Mouse (Mus musculus) lung, postnatal 14 days (tissue): Measurements from ENCODE around the gene Dnajc15.

Source experiments
- DNase-seq: peaks from one replicate; pipeline ENCODE4 v3.0.0; 2021

Dnajc15 gene

DNA sequence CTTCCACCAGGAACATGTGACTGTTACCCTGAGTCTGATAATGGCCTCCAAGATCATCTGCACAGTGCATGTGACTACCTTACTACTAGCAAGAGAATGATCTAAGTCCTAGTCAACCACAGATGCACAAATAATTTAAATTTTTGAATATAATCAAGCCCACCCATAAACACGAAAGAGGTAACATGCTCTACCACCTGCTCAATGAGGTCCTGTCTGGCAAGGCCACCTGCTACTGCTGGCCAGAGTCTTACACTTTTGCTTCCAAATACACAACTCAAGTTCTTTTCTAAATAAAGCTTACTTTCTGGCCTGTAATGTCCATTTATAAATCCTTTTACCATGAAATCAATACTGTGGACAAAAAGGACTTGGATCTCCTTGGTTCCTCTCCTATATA, 15.0 kb downstream of the Dnajc15 start:
- no peak for DNase-seq

- no peak for DNase-seq
Measured at GRCm38 (mm10) chr14:77853951-77854350, 21.0 kb downstream of the Dnajc15 start.

DNA sequence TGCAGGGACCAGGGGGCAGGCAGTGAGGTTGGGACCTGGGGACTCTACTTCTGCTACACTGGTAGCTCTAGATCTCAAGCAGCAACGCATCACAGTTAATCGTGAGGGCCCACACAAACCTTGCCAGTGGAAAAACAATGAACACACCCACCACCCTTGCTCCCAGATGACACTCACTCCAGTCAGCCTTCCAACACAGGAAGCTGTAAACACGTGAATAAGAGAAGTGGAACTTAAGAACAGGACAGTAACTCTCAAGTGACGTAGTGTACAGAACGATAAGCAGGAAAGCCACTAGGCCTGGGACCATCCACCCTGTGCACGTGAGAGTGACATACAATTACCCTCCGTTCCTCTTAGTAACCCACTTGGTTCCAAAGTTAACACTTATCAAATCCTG, 25.1 kb downstream of the Dnajc15 start:
- DNase-seq = no peak

DNA sequence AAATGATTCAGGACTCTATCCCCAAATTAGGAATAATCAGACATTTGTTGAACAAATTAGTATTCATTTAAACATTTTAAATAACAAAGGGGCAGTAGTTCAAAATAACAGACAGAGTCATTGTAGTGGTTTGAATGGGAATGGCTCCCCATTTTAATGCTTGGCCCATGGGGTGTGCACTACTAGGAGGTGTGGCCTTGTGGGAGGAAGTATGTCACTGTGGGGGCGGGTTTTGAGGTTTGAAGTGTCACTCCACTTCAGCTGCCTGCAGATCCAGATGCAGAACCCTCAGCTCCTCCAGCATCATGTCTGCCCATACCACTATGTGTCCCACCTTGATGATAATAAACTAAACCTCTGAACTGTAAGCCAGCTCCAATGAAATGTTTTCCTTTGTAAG, 26.6 kb downstream of the Dnajc15 start:
- no peak for DNase-seq

GRCm38 (mm10) chr14:77846206-77846605, 28.7 kb downstream of the Dnajc15 start:
- DNase-seq = no peak

DNA sequence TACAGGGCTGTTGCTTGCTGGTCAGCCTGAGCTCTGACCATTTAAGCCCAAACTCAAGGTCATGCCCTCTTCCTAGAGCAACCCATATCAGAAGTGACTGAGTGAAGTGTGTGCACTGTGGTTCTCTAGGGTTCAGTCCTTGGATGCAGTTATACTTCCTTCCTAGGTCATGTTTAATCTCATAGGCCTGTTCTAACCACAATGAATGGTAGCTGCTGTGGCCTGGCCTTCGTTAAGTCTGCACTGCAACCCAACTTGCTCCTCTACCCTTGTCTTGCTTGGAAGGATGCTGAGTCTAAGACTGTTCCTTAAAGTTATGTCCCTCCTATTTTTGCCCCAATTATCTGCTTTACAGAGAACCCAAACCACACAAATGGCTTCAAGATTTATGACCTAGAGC, 29.4 kb downstream of the Dnajc15 start:
- no peak for DNase-seq

DNA sequence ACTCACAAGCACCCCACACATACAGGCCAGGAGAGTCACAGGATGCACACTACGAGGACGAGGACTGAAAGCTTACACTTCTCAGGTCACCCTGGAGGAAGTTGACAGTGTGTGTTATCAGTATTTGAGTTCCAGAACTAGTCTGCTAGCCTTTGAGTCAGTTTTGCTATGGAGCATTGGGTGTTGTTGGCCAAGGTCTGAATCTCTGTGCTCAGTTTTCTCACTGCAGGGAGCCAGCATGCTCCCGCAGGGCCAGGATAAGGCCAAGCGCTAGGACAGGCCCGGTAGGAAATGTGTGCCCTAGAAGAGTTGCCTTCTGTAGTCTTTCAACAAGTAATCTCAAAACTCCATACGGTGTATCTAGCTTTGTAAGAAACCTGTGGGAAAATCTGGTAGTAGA, 34.4 kb downstream of the Dnajc15 start:
- DNase-seq = no peak

GRCm38 (mm10) chr14:77840078-77840477, 34.8 kb downstream of the Dnajc15 start:
- no peak for DNase-seq

DNA sequence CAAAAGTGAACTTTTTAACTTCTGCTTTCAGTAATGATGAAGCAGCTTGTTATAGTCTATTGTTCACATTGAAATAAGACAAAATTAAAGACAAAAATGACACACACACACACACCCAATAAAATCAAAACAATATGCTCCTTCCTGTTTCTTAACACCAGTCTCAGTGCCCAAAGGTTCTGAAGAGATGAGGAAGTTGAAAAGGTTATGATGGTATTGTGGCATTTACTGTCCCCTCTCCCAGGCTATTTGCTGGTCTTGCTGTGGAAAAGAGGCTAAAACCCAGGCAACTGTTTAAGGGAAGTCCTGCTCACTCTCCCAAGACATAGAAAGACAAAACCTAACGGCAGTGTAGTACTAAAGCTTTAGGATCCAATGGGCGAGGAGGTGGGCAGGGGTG, 38.1 kb downstream of the Dnajc15 start:
- DNase-seq = no peak

GRCm38 (mm10) chr14:77832359-77832758, 42.6 kb downstream of the Dnajc15 start:
- no peak for DNase-seq

- no peak for DNase-seq
Measured at GRCm38 (mm10) chr14:77831936-77832335, 43.0 kb downstream of the Dnajc15 start.

DNA sequence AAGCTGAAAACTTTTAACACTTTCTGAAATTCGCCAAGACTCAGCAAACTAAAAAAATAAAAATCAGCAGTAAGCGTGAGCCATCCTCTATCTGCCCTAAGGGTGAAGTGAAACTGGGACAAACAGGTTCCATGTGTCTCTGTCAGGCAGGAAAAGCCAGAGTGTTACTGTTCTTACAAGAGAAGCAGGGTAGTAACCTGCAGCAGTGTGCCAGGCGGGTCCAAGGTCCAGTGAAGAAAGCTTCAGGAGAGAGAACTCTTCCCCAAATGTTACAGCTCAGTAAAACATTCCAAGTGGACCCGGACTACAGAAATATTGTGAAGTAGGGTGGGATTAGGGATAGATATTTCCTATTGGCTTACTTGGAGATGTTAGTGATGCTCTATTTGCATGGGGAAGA, 45.3 kb downstream of the Dnajc15 start:
- DNase-seq = no peak

- no peak for DNase-seq
Measured at GRCm38 (mm10) chr14:77825891-77826290, 49.0 kb downstream of the Dnajc15 start.

GRCm38 (mm10) chr14:77825121-77825520, 49.8 kb downstream of the Dnajc15 start:
- no peak for DNase-seq

- no peak for DNase-seq
Measured at GRCm38 (mm10) chr14:77819841-77820240, 55.1 kb downstream of the Dnajc15 start.

GRCm38 (mm10) chr14:77817561-77817960, 57.4 kb downstream of the Dnajc15 start:
- DNase-seq = no peak

GRCm38 (mm10) chr14:77814935-77815334, 60.0 kb downstream of the Dnajc15 start:
- peak; percentile 11 for DNase-seq

- DNase-seq = no peak
Measured at GRCm38 (mm10) chr14:77812890-77813289, 62.0 kb downstream of the Dnajc15 start.

- DNase-seq = no peak
Measured at GRCm38 (mm10) chr14:77811466-77811865, 63.5 kb downstream of the Dnajc15 start.

GRCm38 (mm10) chr14:77807836-77808235, 67.1 kb downstream of the Dnajc15 start:
- no peak for DNase-seq

GRCm38 (mm10) chr14:77806345-77806744, 68.6 kb downstream of the Dnajc15 start:
- DNase-seq = no peak

GRCm38 (mm10) chr14:77802268-77802630, 72.7 kb downstream of the Dnajc15 start:
- DNase-seq = no peak

- no peak for DNase-seq
Measured at GRCm38 (mm10) chr14:77801571-77802267, 73.2 kb downstream of the Dnajc15 start.

- no peak for DNase-seq
Measured at GRCm38 (mm10) chr14:77796506-77796905, 78.4 kb downstream of the Dnajc15 start.

- DNase-seq = no peak
Measured at GRCm38 (mm10) chr14:77795240-77795639, 79.7 kb downstream of the Dnajc15 start.
